ENCODE assay signal across 18 mouse cellular contexts in genomic region chr14:99405228-99405627, GRCm38 (mm10).
"Had no signal": no experiment of that assay in that cellular context is flagged by ENCODE, and none has a peak within 500 bp of the region (broad histone marks: within the 10 kb centered on the region; RNA-seq: fewer than 3 reads in every experiment).

No protein-coding gene starts in this region.

- H3K9me3 ChIP-seq: lung, embryonic 15.5 days; midbrain, embryonic 10.5 days; midbrain, embryonic 12.5 days; neural tube, embryonic 12.5 days; stomach, embryonic 15.5 days had no signal

- H3K27ac ChIP-seq: lung, embryonic 15.5 days; macrophage; midbrain, embryonic 10.5 days; midbrain, embryonic 12.5 days; neural tube, embryonic 12.5 days; stomach, embryonic 15.5 days; stomach, postnatal 0 days had no signal

- DNase-seq: liver, postnatal 0 days; lung, adult 2 months; lung, postnatal 14 days; lung, postnatal 36 days; midbrain, embryonic 14.5 days; right cerebral cortex, postnatal 14 days; thymus, adult 2 months; thymus, postnatal 25 days had no signal

- H3K36me3 ChIP-seq: lung, embryonic 15.5 days; midbrain, embryonic 10.5 days; midbrain, embryonic 12.5 days; neural tube, embryonic 12.5 days; stomach, embryonic 15.5 days had no signal

- H3K4me1 ChIP-seq: lung, embryonic 15.5 days; midbrain, embryonic 10.5 days; midbrain, embryonic 12.5 days; neural tube, embryonic 12.5 days; stomach, embryonic 15.5 days had no signal

- H3K9ac ChIP-seq: liver, postnatal 0 days; lung, embryonic 15.5 days; midbrain, embryonic 12.5 days; neural tube, embryonic 12.5 days; stomach, embryonic 15.5 days had no signal

- H3K27me3 ChIP-seq: lung, embryonic 15.5 days; midbrain, embryonic 12.5 days; neural tube, embryonic 12.5 days; stomach, embryonic 15.5 days had no signal

- H3K4me3 ChIP-seq: lung, embryonic 15.5 days; midbrain, embryonic 10.5 days; midbrain, embryonic 12.5 days; myocyte; neural tube, embryonic 12.5 days; stomach, embryonic 15.5 days had no signal

- ATAC-seq: liver, postnatal 0 days; lung, postnatal 0 days; midbrain, embryonic 16.5 days had no signal

- H3K4me2 ChIP-seq: lung, embryonic 15.5 days; midbrain, embryonic 12.5 days; neural tube, embryonic 12.5 days; stomach, embryonic 15.5 days had no signal
